Mouse (Mus musculus) C2C12 (cell line): ENCODE measurements around the gene Gm26741.

Experiments used
- CTCF ChIP-seq: IDR thresholded peaks from one replicate; pipeline ENCODE4 v1.5.1; 2011; ENCODE audit not compliant: control insufficient read depth, insufficient read depth, insufficient read length
- MAX ChIP-seq: IDR thresholded peaks from one replicate; pipeline ENCODE4 v1.6.1; 2011; ENCODE audit warnings: mild to moderate bottlenecking, control low read depth
- USF1 ChIP-seq: IDR thresholded peaks from one replicate; pipeline ENCODE4 v1.6.1; 2011; ENCODE audit warnings: low read depth, mild to moderate bottlenecking, control low read depth, moderate library complexity

- no peak for TF ChIP-seq CTCF
- TF ChIP-seq USF1 = no peak
- TF ChIP-seq MAX = no peak
Observed at GRCm38 (mm10) chr10:52387192-52387591, 28.6 kb downstream of the Gm26741 start.
